8 mouse cellular contexts compared by ENCODE assay signal in genomic region chr4:154856882-154857281, GRCm38 (mm10). TPM values are rescaled to one million over a fixed set of nuclear protein-coding genes. Genes with fewer than 3 reads are reported as not detected.
DNase-seq lines count a peak whose midpoint lies in the region; ATAC-seq and TF ChIP-seq lines count a peak whose summit lies in the region.

No protein-coding gene starts in this region.

- H3K27me3 ChIP-seq in kidney, postnatal 0 days (ENCODE audit: insufficient read depth, low read length): peaks cover 30% of the 10 kb centered on the region
- H3K27me3 ChIP-seq in embryonic facial prominence, embryonic 12.5 days: peaks cover 41% of the 10 kb centered on the region
- peaks cover 18% of the 10 kb centered on the region for H3K27me3 ChIP-seq in hindbrain, embryonic 14.5 days (ENCODE audit: control insufficient read depth, insufficient read depth, low read length)

- H3K4me3 ChIP-seq in kidney, postnatal 0 days (replicated peaks; ENCODE audit: low read depth, low read length): no peak overlapping the region; the same call in 1 of the 2 replicates
- peak overlapping the region; percentile 45; the same call in 1 of the 2 replicates for H3K4me3 ChIP-seq in embryonic facial prominence, embryonic 12.5 days
- H3K4me3 ChIP-seq in hindbrain, embryonic 14.5 days (replicated peaks; ENCODE audit: low read length): peak overlapping the region; percentile 49; the same call in 1 of the 2 replicates
- H3K4me3 ChIP-seq in olfactory bulb, adult 2 months (ENCODE audit: insufficient read depth, low read depth, low read length): no peak overlapping the region

- peak; percentile 25; the same call in 1 of the 2 replicates for TF ChIP-seq CTCF in kidney, postnatal 0 days (IDR thresholded peaks at IDR 0.05; ENCODE audit: low read depth)
- no peak for TF ChIP-seq CTCF in olfactory bulb, adult 2 months (IDR thresholded peaks at IDR 0.05; ENCODE audit: insufficient read depth, low read depth, low read length)

- no peak overlapping the region for H3K9ac ChIP-seq in kidney, postnatal 0 days (ENCODE audit: low read depth, low read length)
- no peak overlapping the region for H3K9ac ChIP-seq in embryonic facial prominence, embryonic 12.5 days
- H3K9ac ChIP-seq in hindbrain, embryonic 14.5 days: no peak overlapping the region

- intact Hi-C loops in left cerebral cortex, postnatal 25 days (cut with DNase I): no loop called here

- no peak for ATAC-seq in kidney, postnatal 0 days (replicated peaks; ENCODE audit: low FRiP score, low read depth)
- ATAC-seq in embryonic facial prominence, embryonic 12.5 days (ENCODE audit: insufficient number of reproducible peaks, insufficient read depth, low FRiP score, low TSS enrichment): no peak
- ATAC-seq in hindbrain, embryonic 14.5 days (ENCODE audit: low FRiP score): no peak

- H3K36me3 ChIP-seq in kidney, postnatal 0 days (ENCODE audit: insufficient read depth, low read length): no peaks in the 10 kb centered on the region
- H3K36me3 ChIP-seq in embryonic facial prominence, embryonic 12.5 days: no peaks in the 10 kb centered on the region
- no peaks in the 10 kb centered on the region for H3K36me3 ChIP-seq in hindbrain, embryonic 14.5 days (replicated peaks; ENCODE audit: control insufficient read depth, insufficient read depth)

- DNase-seq in kidney, postnatal 0 days (ENCODE audit: low spot score): no peak
- no peak for DNase-seq in kidney, adult 9 months
- no peak for DNase-seq in hindbrain, embryonic 14.5 days (ENCODE audit: low spot score)
- no peak for DNase-seq in embryo, embryonic 11 days
- no peak for DNase-seq in layer of hippocampus, adult 9-10 months (ENCODE audit: low spot score)
- DNase-seq in left cerebral cortex, postnatal 25 days (ENCODE audit: low spot score in 2 of 2): no peak

- WGBS in kidney, postnatal 0 days: 88% methylated on average over 7 of the region's 7 CpGs
- WGBS in embryonic facial prominence, embryonic 12.5 days: 89% methylated on average over 7 of the region's 7 CpGs
- WGBS in hindbrain, embryonic 14.5 days: 90% methylated on average over 7 of the region's 7 CpGs
- 89% methylated on average over 7 of the region's 7 CpGs for WGBS in olfactory bulb, adult 2 months

- no peaks in the 10 kb centered on the region; the same call in 1 of the 2 replicates for H3K9me3 ChIP-seq in kidney, postnatal 0 days (replicated peaks; ENCODE audit: low read length)
- no peaks in the 10 kb centered on the region for H3K9me3 ChIP-seq in embryonic facial prominence, embryonic 12.5 days
- no peaks in the 10 kb centered on the region for H3K9me3 ChIP-seq in hindbrain, embryonic 14.5 days (ENCODE audit: control insufficient read depth, low read length)

- H3K4me2 ChIP-seq in kidney, postnatal 0 days (ENCODE audit: low read length): peak overlapping the region; percentile 82
- H3K4me2 ChIP-seq in embryonic facial prominence, embryonic 12.5 days (replicated peaks): peak overlapping the region; percentile 86
- peak overlapping the region; percentile 88 for H3K4me2 ChIP-seq in hindbrain, embryonic 14.5 days (replicated peaks)

- peaks cover 4% of the 10 kb centered on the region; the same call in 1 of the 2 replicates for H3K4me1 ChIP-seq in kidney, postnatal 0 days (replicated peaks; ENCODE audit: insufficient read depth, low read length)
- no peaks in the 10 kb centered on the region for H3K4me1 ChIP-seq in embryonic facial prominence, embryonic 12.5 days
- no peaks in the 10 kb centered on the region; the same call in 1 of the 2 replicates for H3K4me1 ChIP-seq in hindbrain, embryonic 14.5 days (replicated peaks; ENCODE audit: control insufficient read depth, insufficient read depth, low read length)
- H3K4me1 ChIP-seq in olfactory bulb, adult 2 months (ENCODE audit: control insufficient read depth, insufficient read depth, low read length): peaks cover 11% of the 10 kb centered on the region

- TF ChIP-seq POLR2A in olfactory bulb, adult 2 months (IDR thresholded peaks at IDR 0.05; ENCODE audit: insufficient read depth, low read depth, low read length): no peak

- H3K27ac ChIP-seq in kidney, postnatal 0 days: no peak overlapping the region
- H3K27ac ChIP-seq in embryonic facial prominence, embryonic 12.5 days: no peak overlapping the region
- H3K27ac ChIP-seq in hindbrain, embryonic 14.5 days: no peak overlapping the region; the same call in 1 of the 2 replicates
- peak overlapping the region; percentile 73; the same call in 1 of the 2 replicates for H3K27ac ChIP-seq in olfactory bulb, adult 2 months (ENCODE audit: insufficient read depth, low read depth, low read length)

RNA-seq across cellular contexts. Expression of gene Mmel1, which starts 12.5 kb away (rescaled TPM):
- polyA plus RNA-seq in kidney, postnatal 0 days (2015; fragmentation: Nextera tagmentation; extraction: Ambion mirVana): not detected in 2 replicates
- polyA plus RNA-seq in embryonic facial prominence, embryonic 12.5 days (2016; fragmentation: Nextera tagmentation; extraction: Ambion mirVana): 0.11 and 0.18 TPM in 2 replicates
- 0.23 and 0.65 TPM in 2 replicates for polyA plus RNA-seq in hindbrain, embryonic 14.5 days (2014; fragmentation: Nextera tagmentation; extraction: Ambion mirVana)
- not detected in 2 replicates for polyA plus RNA-seq in olfactory bulb, adult 2 months (2012; ENCODE audit: insufficient read depth, insufficient read length, low replicate concordance, missing spikeins)
- under 1 TPM; 0.48 to 0.85 TPM for total RNA-seq in left cerebral cortex, postnatal 25 days (2021)

RNA-seq across cellular contexts. Expression of gene Ttc34, which starts 19.6 kb away (rescaled TPM):
- polyA plus RNA-seq in kidney, postnatal 0 days (2015; fragmentation: Nextera tagmentation; extraction: Ambion mirVana): 0.30 and 0.34 TPM in 2 replicates
- polyA plus RNA-seq in embryonic facial prominence, embryonic 12.5 days (2016; fragmentation: Nextera tagmentation; extraction: Ambion mirVana): 0.24 and 0.38 TPM in 2 replicates
- 1.7 and 2.4 TPM in 2 replicates for polyA plus RNA-seq in hindbrain, embryonic 14.5 days (2014; fragmentation: Nextera tagmentation; extraction: Ambion mirVana)
- polyA plus RNA-seq in olfactory bulb, adult 2 months (2012; ENCODE audit: insufficient read depth, insufficient read length, low replicate concordance, missing spikeins): not detected in 2 replicates
- total RNA-seq in left cerebral cortex, postnatal 25 days (2021): 1 to 10 TPM; 2.4 to 2.7 TPM

RNA-seq across cellular contexts. Expression of gene Fam213b, which starts 42.1 kb away (rescaled TPM):
- 40.6 and 42.0 TPM in 2 replicates for polyA plus RNA-seq in kidney, postnatal 0 days (2015; fragmentation: Nextera tagmentation; extraction: Ambion mirVana)
- 45.7 and 47.8 TPM in 2 replicates for polyA plus RNA-seq in embryonic facial prominence, embryonic 12.5 days (2016; fragmentation: Nextera tagmentation; extraction: Ambion mirVana)
- 55.9 and 57.1 TPM in 2 replicates for polyA plus RNA-seq in hindbrain, embryonic 14.5 days (2014; fragmentation: Nextera tagmentation; extraction: Ambion mirVana)
- polyA plus RNA-seq in olfactory bulb, adult 2 months (2012; ENCODE audit: insufficient read depth, insufficient read length, low replicate concordance, missing spikeins): not detected in 2 replicates
- 10 to 100 TPM; 47.5 to 51.4 TPM for total RNA-seq in left cerebral cortex, postnatal 25 days (2021)

Comparison
In these comparisons a context has a peak if more than half of its experiments do, and no peak if none do; other contexts are left out.
1. H3K4me3 ChIP-seq: peak in embryonic facial prominence, embryonic 12.5 days (single experiment) and hindbrain, embryonic 14.5 days (single experiment); none in kidney, postnatal 0 days (single experiment) and olfactory bulb, adult 2 months (single experiment).
2. RNA of gene Fam213b, which starts 42.1 kb away (polyA plus RNA-seq): 55.9 to 57.1 TPM in hindbrain, embryonic 14.5 days, 45.7 to 47.8 TPM in embryonic facial prominence, embryonic 12.5 days and 40.6 to 42.0 TPM in kidney, postnatal 0 days; not detected in olfactory bulb, adult 2 months; every median in the first group is over 10 times any median in the second.
3. Peak in every context shown above with its lines, with median percentiles within 50 percentile points of each other: H3K4me2 ChIP-seq.